Mouse (Mus musculus) thymus, adult 2 months (tissue): Measurements from ENCODE around the gene Fbxo28.

ENCODE experiments used
- CTCF ChIP-seq: fragments of 200-500 bp; IDR thresholded peaks from 2 replicates; pipeline ENCODE4 v1.5.1; 2012; ENCODE audit warnings: mild to moderate bottlenecking, control low read depth, low read length, moderate library complexity, borderline replicate concordance; ENCODE audit not compliant: control insufficient read depth, poor library complexity, insufficient read depth; ENCODE audit errors: extremely low read depth
- POLR2A ChIP-seq: fragments of 200-500 bp; IDR thresholded peaks from 2 replicates; pipeline ENCODE4 v1.6.1; 2012; ENCODE audit warnings: mild to moderate bottlenecking, low read length, control low read depth, moderate library complexity; ENCODE audit not compliant: control insufficient read depth, poor library complexity, insufficient read depth; ENCODE audit errors: extremely low read depth

DNA sequence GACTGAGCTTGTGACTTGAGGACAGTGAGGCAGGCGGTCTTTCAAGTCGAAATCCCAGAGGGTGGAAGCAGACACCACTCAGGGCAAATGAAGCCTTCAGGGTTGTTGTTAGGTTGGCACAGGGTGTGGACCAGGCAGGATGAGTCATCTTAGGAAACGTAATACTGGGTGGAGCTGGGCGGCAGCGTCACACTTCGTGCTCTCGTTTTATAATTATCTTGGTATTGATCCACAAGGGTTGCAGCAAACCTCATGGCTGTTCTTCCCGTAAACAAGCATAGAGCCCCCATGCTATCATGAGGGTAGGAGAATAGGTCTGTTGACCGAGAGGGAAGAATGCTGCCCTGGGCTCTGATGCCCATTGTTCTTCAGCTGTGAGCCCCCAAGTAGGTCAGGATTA is 41.7 kb upstream of the Fbxo28 start:
- TF ChIP-seq CTCF, result no peak
- no peak for TF ChIP-seq POLR2A
